Mouse (Mus musculus): ENCODE results near the gene Afdn.
"Not testable (repeated sequence)": the region's sequence is repeated elsewhere in the genome, so short reads cannot be mapped to it uniquely, and the experiment has no call there.

Gene Afdn

DNA sequence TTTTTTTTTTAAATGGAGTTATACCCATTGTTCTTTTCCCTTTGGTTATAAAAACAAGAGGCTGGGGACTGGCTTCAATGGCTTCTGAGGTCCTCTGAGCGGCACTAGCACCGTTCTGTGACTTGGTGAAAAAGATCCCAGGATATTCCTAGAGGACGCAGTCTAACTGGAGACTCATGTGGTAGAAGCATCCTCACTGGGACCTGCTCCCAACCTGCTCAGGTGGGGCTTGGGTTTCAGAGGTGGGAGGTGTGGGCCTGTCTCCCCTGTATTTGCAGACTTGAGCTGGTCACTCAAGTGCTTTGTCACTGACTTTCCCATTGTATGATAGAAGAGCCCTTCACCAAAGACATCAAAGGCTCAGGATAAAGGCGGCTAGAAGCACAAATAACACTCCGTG is 20.4 kb upstream of the Afdn start:
- in situ Hi-C loops (cut with MboI), result no loop called here

DNA sequence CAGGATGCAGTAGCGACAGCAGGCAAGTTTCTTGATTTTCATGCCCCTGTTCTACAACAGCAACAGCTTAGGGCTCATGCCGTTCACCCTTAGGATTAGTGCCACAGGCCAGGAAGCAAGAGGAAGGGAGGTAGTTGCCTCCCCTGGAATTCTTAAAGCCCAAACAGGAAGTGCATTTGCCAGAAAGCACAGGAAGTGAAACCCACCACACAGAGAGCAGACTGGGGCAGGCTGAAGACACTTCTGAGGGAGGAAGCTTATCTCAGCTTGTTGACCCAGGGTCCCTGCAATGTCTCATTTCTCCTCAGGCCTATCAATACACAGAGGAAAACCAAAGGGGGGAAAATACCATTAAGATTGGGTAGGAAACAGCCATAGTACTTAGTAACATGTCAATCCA is 19.5 kb upstream of the Afdn start:
- in situ Hi-C loops (cut with MboI), result no loop called here

DNA sequence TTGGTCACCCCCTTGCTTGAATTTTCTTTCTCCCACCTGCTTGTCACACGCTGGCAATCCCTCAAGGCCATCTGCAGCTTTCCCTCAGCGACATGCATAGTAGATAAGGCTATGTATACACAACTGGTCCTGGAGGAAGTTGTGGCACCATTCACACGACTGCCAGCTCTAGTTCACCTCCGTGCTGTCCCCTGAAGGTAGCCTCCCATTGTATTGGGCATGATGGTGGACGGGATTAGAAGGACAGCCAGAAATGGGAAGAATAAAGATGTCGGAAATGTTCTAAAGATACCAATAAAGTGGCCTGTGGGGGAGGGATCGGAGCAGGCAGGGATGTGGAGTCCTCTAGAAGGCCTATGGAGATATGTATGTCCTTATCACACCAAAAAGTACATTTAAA is 18.7 kb upstream of the Afdn start:
- in situ Hi-C loops (cut with MboI), result no loop called here

DNA sequence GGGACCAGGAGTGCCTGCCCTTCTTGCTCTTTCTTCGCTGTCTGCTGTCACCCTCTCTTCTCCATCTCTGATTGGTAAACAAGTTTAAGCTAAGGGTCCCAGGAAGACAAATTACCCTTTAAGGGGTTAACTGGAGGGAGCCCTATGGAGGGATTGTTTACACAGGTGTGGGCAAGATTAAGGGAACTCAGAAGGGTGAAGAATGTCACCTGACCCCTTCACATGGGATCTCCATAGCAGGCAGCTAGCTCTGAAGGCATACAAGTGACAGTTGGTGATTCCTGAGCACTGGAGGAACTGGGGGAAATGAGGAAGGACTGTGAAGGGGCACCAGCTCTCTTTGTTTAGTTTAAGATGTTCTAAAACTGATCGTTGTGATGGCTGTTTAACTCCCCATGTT is 18.0 kb upstream of the Afdn start:
- in situ Hi-C loops (cut with MboI), result no loop called here

DNA sequence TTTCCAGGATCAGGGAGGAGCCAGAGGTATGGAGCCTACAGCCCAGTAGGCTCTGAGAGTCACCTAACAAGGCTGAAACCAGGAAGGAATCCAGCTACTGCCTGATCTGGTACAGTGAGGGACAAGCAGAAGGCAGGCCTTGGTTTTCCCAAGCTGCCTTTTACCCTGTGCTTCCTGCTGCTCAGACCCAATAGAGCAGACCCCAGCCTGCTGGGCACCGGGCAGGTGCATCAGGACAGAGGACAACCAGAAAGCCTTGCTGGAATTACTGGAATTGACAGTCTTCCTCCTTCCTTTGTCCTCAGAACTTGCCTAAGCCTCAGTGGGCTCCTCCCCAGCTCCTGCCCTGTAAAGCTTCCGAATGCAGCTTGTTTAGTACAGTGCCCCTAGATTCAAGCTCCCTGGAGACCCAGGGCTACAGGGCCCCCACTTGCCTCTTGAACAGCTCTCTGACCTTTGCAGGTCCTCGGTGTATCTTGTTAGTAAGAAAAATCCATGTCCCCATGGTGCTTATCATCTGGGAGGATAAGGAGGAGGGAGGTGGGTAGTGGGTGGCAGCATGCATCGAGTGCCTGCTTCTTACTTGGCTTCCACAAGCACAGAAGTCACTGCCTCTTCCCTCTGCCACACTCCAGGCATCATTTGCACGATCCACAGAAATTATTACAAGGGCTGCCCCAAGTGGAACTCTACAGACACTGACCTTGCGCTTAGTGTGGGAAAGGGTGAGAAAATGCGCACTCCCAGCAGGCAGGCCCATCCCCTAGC is 17.2 kb upstream of the Afdn start:
- in situ Hi-C loops (cut with MboI), result no loop called here

DNA sequence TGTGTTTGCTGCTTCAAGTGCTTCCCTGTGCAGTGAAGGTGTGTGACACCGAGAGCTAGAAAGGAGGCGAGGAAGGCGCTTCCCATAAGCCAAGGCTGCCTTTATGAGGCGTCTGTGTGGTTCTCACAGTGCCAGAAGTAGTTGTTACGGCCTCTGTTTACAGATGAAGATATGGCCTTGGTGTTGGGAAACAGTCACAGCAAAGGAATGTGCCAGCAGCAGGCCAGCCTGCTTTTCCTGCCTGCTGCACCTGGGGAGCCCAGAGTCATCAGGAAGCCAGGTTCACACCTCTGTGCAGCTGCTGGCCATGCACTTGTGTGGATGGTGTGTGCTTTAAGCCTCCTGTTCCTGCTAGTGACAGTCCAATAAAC is 16.6 kb upstream of the Afdn start:
- in situ Hi-C loops (cut with MboI), result no loop called here

DNA sequence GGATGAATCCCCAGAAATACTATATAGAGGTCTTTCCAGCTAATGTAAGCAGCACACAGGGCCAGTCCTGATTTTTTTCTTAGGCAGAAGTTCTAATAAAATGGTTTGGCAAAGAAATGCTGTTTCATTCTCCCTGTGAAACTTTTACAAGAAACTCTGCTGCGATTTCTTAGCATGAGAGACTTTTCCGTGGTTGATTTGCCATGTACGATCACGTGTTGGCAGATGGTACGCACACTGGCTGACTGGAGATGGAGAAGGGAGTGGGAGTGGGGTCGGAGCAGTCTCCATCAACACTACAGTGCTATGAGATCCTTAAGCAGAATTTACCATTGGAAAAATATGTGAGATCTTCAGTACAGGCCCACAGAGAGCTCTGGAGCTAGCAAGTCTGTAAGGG is 16.1 kb upstream of the Afdn start:
- in situ Hi-C loops (cut with MboI), result no loop called here

DNA sequence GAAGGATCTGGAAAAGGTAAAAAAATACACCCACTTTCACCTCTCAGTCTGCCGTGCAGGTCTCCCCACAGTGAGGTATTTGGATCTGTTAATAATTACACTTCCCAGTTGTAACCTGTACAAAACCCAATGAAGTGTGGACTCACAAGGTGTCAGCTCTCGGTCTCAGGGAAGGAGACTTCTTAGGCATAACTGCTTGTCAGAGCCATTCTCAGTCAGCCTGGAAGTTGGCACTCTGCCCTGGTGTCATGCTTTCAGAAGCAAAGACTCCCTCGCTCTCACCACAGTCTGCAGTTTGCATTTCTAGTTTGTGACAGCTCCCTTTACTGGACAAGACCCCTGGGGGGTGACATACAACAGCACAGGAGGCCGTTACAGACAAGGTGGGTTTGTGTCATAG is 15.5 kb upstream of the Afdn start:
- in situ Hi-C loops (cut with MboI), result no loop called here

DNA sequence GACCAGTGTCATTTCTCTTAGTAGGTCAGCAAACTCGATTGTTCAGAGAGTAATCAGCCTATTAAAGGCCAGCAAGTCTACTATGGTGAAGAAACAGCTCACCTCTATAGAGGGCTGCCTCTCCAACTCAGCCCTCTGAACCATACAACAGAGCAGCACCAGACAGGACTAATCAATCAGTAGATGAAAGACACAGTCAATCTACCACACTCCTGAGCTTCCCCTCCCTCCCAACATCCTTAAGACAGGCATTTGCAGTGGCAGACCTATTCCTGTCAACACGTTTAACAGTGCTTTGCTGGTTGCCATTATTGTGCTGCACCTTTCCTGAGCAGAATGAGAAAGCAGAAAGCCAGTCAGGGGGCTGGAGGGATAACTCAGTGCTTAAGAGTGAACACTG is 15.0 kb upstream of the Afdn start:
- in situ Hi-C loops (cut with MboI), result no loop called here

DNA sequence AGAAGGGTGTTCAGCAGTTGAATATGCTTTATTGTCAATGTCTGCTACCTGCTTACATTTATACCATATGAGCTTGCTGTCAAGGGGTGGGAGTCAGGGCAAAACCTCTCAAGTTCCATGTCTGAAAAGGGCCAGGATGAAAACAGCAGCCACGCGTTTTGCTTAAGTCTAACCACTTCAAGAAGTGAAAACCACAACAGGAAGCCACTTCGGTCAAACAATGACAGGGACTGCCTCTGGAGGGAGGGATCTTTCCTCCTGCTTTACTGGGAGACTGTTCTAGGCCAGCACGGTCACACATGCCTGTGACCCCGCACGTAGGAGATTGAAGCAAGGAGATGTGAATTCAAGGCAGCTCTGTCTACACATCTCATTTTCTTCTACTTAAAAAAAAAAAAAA is 14.0 kb upstream of the Afdn start:
- in situ Hi-C loops (cut with MboI), result no loop called here

DNA sequence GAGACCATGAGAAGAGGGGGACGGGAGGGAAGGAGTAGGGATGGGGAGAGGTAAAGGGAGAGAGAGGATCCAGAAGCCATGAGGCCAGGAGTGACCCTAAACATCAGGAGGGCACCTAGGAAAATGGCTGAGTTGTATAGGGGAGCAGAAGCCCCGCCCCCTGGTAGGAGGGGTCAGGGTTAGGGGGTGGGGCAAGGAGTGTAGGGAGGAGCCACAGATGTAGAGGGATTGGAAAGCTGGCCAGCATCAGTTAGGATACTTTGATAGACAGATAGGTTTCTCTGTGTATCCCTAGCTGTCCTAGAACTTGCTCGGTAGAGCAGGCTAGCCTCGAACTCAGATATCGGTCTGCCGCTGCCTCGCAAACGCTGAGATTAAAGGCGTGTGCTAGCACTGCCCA is 12.7 kb upstream of the Afdn start:
- in situ Hi-C loops (cut with MboI), result no loop called here

DNA sequence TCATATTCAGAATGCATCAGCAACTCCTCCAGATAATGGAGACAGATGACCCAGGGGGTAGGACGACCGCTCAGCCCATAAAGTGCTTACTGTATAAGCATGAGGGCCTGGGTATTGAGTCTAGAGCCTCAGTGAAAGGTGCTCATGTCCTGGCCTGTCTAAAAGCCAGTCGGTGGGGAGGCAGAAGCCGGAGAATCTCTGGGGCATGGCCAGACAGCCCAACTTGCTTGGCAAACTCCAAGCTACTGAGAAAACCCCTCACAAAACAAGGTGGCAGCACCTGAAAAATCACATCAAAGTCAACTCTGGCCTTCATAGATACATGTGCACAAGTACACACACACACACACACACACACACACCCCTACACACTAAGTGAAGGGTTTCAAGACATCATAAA is 11.3 kb upstream of the Afdn start:
- in situ Hi-C loops (cut with MboI), result no loop called here

DNA sequence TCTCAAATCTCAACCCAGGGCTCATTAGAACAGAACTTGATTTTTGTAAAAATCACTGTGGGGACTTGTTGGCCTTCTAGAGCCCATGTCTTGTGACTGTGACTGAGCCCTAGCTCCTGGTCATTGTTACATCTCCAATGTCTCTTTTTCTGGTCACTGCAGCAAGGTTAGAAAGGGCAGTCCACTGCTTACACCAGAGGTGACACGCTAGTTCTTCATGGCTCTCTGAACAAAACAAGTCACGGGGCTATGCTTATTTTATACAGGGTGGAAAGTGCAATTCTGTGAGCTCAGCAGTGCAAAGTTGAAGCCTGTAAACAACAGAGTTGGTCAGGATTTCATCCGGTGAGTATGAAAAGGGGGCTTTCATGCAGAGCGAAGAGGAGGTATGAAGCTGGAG is 6.4 kb upstream of the Afdn start:
- in situ Hi-C loops (cut with MboI), result no loop called here

DNA sequence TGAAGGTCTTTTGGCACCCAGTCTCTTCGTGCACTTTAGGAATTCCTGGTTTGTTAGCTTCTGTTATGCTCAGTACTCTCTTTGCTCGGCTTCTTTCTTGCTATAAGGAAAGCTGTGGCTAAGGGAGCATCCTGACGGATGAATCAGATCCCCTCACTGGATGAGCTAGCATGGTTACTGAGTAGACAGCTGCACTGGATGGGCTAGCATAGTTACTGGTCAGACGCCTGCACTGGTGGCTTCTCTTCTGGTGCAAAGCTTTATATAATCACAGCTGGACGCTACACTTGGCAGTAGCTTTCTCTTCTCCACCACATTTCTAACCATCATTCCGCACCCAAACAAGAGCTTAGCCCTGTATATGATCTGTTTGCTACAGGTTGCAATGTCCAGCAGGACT is 5.4 kb upstream of the Afdn start:
- in situ Hi-C loops (cut with MboI), result no loop called here

DNA sequence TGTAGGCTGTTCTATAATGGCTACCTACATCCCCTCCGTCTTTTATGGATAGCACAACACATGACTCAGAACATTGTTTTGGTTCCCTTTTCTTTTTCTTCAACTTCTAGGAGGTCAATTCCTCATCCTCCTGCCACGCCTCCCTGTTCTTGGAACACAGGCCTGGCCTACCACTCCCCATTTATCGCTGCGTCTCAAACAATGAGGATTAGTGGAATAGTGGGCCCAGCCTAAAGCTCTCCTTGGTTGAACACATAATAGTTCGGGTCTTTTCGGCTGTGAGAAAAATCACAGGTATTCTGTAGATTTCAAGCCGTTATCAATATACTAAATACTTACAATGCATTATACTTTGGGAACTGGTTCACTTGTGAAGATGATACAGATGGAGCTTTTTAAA is 1.8 kb upstream of the Afdn start:
- in situ Hi-C loops (cut with MboI), result no loop called here

DNA sequence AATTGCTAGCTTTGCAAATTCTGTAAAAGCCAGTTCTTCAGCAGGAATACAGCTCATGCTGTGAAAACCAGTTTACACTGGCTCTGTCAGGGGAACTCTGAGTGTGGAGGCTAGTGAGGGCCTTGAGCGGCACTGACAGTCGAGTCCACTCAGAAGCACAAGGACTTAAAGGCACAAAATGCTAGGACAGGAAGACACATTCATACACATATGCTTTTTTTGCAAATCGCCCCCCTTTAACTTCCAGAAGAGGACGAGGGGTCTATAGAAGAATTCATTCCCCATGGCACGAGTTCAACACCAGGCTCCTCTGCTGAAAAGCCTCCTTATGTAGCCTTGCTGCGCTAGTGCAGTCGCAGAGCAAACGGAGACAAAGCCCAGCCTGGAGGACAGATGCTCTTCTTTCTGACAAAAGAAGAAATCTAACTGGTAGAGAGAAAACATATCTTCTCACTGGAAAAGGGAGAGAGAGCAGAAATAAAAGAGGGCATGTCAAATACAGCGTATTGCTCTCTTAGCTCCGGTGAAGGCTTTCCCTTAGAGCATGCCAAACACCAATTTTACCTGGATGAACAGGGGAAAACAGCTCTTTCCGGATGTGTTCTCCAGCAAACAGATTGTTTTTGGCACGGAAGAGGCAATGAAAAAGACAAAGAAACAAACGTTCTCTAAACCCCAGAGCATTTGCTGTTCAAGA is 1.0 kb upstream of the Afdn start:
- in situ Hi-C loops (cut with MboI), result no loop called here

DNA sequence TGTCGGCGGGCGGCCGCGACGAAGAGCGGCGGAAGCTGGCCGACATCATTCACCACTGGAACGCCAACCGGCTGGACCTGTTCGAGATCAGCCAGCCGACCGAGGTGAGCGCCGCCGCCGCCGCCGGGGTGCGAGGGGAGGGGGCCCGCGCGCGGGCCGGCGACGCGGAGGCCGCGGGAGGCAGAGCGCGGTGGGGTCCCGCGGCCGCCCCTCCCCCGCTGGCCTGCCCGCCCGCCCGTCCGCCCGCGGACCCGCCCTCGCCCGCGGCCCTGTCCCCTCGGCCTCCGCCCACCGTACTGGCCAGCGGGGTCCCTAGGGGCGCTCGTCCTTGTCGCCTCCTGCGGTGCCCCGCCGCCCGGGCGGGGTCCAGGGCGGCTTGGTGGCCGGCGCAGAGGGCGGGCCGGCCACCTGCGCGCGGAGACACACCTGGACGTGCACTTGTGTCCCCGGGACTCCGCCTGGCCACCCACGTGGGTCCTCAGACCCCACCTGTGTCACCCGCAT is 388 bp downstream of the Afdn start:
- in situ Hi-C loops (cut with MboI), result no loop called here

DNA sequence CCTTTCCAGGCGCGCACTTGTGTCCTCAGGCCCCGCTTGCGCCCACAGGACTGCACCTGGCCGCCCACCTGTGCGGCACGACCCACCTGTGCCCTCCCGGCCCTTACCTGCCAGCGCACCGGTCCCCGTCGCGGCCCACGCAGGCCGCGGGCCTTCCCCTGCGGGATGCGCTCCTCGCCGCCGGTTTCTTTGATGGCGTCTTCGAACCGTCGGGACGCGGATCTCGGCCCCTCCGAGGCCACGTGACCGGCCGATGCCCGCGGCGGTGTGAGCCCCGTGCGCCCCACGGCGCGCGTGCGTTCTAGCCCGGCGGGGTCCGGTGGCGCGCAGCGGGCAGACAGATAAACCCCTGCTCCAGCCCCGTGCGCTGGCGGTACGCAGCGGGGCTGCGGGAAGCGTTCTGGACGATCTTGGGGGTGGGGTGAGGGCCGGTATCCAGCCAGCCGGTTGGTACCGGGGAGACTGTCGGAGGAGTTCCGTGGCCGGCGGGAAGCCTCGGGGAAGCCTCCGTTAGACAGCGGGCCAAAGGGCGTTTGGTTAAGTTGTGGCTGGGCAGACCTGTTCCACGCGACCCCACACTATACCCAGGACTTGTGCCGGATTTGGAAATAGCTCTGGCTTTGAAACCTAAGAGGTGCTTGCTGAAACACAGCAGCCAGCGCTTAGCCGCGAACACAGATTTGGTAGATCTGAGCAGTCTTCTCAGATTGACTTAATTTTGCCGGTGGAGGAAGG is 1.0 kb downstream of the Afdn start, which contains the start of gene Tcte2:
Gene Tcte2 (minus strand): TSS at position 647 of the 735 bp plus-strand sequence.
- in situ Hi-C loops (cut with MboI), result no loop called here

DNA sequence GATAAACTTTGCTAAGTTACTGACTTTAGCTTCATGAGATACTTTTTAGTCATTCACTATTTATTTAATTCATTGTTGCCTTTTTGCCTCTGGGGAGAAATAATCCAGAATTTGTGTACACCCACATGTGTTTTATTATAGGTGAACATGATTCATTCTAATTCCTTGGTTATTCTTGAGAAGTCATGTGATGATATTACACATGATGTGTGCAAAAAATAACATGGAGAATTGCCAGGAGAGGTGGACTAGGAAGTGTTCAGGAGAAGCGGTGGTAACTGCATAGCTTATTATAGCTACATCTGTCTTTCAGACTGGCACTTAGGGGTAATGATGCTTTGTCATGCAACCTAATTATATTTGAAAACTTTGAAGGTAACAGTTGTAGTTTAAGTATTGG is 3.5 kb downstream of the Afdn start:
- in situ Hi-C loops (cut with MboI), result no loop called here

DNA sequence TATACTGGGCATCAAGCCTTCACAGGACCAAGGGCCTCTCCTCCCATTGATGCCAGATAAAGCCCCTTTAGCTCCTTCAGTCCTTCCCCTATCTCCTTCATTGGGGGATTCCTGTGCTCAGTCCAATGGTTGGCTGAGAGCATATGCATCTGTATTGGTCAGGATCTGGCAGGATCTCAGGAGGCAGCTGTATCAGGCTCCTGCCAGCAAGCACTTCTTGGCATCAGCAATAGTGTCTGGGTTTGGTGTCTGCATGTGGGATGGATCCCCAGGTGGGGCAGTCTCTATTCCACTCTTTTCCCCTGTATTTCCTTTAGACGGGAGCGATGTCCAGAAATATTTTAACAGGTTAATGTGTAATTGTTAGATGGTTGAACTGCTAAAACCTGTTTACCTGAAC is 4.6 kb downstream of the Afdn start:
- in situ Hi-C loops (cut with MboI), result not testable (repeated sequence)

DNA sequence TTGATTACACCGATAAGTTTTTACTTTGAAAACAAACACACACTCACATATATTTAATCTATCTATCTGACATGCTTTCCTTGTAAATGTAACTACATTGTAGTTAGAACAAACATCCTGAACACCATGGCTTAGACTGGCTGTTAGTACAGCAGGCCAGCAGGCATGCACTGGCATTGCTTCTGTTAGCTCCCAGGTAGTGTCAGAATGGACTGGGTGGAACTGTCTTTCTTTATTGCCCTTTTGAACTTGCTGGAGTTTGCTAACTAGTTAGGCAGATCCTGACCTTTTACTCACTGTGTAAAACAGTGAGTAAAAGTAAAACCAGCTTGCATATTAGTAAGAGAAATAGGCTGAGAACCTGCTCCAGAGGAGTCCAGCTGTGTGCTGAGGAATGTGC is 8.2 kb downstream of the Afdn start:
- in situ Hi-C loops (cut with MboI), result no loop called here

DNA sequence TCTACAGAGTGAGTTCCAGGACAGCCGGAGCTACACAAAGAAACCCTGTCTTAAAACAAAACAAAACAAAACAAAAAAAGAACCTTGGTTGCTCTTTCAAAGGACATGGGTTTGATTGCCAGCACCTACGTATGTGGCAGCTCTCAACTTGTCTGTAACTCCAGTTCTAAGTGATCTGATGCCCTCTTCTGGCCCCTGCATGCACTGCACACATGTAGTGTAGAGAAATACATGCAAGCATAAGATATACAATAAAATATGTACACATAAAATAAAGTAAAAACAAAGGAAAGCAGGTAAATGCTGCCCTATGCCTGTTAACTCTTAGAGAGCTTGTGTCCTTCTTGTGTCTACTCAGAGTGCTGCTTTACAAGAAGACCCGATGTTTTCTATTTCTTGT is 8.9 kb downstream of the Afdn start:
- in situ Hi-C loops (cut with MboI), result no loop called here

DNA sequence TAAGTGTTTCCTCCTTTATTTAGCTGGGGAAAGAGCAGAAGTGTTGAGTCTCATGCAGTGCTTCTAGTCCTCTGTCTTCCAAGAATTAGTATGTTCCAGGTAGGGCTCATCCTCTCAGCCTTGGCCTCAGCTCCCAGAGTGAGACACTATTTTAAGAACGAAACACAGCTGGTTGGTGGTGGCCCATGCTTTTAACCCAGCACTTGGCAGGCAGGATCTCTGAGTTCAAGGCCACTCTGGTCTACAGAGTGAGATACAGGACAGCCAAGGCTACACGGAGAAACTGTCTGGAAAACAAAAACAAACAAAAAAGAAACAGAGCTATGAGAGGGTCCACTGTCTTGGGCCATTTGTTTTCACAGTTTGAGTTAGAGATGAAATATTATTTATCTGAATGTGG is 17.3 kb downstream of the Afdn start:
- in situ Hi-C loops (cut with MboI), result no loop called here
